Mouse (Mus musculus): ENCODE measurements around the gene Fyn.

Fyn gene

DNA sequence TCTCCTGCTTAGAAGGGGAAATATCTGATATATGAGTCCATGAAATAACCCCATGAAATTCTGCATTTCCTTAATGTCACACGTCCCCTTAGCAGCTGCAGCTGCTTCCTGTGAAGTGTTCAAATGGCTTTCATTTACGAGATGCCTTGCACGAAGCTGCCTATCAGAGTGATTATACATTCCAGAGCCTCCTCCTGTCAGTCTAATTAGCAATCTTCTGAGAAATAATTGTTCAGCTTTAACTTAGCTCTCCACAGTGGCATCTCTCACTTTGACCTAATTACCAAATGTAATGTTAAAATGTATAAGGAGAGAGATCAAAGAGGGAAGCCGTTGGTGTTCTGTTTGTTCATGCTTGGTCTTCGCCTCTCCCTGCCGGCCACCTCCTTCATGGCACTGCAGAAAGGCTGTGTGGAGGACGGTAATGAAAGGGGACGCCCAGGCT is 115.7 kb downstream of the Fyn start:
- DNase-seq = no peak

DNA sequence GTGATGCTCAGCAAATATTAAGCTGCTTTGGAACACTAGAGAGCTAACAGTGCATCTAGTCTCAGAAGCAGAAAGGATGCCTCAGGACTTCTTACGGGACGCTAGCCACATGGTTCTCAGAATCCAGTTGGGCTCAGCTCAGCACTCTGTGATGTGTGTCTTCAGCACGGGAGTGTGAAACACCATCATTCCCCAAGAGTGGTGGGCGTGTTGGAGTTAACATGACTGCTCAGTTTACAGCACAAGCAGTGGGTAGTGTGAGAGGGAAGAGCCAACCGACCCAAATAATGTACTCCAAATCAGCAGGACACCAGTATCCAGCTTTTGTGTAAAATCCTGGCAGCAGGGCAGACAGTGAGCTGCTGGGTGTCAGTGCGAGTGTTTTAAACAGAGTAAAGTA is 116.2 kb downstream of the Fyn start:
- no peak for DNase-seq

DNA sequence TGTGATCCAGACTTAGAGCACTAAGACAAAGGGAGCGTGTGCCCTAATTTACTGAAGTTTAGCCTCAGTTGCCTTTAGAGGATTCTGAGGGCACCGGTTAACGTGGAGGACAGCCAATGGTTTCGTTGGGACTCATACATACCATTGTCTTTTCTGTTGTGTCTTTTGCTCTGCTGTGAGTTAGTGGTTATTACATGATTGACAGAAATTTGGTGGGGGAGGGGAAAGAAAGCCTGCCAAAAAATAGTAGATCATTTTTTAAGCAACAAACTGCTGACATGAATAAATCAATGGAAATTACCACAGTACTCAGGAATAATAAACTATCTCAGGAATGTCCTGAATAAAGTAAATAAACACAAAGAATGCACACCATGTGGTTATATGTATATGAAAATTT is 117.3 kb downstream of the Fyn start:
- DNase-seq = no peak

DNA sequence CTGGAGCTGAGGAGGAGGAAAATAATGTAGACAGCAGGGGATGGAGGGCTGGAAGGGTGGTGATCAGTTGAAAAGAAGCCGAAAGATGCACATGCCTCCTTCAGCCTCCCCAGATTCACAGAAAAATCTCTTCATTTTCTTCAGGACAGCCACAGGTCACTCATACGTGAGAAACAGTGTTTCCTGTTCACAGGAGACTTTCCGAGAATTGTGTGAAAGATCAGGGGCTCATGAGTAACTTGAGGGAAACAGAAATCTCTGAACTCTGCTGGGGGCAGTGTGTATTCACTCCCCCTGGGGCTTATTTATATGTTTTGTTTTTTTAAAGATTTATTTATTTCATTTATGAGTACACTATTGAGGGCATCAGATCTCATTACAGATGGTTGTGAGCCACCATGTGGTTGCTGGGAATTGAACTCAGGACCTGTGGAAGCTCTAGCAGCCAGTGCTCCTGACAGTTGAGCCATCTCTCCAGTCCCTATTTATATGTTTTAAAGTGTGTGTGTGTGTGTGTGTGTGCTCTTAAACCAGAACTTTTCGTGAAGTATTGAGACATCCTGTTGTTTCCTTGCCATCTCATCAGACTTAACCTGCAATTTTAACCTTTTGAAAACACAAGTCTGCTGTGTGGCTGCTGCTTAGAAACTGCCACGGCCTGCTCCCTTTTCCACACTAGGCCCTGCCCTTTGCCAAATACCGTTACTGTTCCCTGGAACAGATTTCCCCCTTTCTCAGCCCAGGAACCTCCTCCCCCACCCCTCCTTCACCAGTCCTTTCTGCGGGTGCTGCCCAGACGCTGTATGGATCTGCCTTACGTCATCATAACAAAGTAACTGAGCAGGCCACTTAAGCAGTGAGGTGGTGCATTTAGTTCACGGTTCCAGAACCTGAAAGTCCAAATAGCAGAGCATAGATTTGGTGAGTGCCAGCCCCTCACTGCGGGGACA is 118.1 kb downstream of the Fyn start:
- DNase-seq = no peak

DNA sequence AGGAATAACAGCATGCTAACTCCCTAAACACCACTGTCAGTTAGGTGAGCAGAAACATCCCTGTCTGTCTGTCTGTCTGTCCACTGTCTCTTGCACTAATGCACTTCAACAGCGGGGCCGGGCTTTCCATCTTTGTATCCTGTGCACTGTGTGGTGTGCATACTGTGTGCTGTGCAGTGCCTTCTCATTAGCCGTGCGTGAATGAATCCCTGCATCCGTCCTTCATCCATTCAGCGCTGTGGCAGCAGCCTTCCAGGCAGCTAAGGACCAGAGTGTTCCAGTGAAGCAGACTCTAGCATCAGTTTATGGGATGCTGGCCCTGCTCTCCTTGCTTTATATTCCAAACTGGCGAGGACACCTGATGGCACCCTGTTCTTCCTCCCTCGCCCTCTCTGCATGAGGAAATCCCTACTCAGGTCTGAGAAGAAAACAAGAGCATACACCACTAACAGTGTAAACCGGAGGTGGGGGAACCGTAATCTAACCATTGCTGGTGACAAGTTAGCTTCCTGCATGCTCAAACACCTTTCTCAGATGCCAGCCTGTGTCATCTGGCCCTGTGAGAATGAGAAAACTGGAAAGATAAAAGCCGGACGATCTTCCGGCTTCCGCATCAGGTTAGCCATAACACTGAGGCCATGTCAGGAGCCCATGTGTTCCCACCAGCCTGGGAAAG is 119.2 kb downstream of the Fyn start:
- DNase-seq = no peak

DNA sequence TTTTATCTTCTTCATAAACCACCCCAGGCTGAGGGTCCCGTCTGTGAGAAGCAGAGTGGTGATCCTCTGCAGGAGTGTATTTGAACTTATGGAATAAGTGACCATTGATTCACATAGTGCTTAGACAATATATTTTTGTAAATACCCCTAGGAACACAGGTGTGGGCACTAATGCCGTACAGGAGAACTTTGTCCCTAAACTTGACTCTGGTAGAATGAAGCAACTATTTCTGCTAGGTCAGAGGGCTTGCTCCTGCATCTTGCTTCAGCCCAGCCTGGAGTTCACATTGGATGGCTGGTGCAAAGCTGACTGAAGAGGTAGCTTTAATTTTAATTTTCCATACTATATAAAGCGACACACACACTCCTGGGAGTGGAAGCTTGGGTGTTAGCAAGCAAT is 119.9 kb downstream of the Fyn start:
- DNase-seq = no peak

DNA sequence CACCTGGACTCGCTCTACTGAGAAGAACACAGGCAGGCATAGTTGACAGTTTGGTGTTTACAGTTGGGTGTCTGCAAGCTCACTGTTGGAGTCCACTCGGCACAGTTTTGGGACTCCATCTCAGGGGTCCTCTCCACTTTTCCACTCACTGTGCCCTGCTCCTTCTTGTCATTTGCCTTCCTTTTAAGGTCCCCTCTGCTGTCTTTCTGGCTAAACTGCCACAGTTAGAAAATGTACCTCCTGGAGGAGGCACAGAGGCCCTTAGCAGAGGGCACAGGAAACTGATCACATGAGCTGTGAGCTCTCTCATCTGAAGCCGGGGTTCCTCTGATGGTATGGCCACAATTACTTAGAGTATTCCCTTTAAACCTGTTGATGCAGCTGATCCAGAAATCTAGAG is 120.3 kb downstream of the Fyn start:
- no peak for DNase-seq

DNA sequence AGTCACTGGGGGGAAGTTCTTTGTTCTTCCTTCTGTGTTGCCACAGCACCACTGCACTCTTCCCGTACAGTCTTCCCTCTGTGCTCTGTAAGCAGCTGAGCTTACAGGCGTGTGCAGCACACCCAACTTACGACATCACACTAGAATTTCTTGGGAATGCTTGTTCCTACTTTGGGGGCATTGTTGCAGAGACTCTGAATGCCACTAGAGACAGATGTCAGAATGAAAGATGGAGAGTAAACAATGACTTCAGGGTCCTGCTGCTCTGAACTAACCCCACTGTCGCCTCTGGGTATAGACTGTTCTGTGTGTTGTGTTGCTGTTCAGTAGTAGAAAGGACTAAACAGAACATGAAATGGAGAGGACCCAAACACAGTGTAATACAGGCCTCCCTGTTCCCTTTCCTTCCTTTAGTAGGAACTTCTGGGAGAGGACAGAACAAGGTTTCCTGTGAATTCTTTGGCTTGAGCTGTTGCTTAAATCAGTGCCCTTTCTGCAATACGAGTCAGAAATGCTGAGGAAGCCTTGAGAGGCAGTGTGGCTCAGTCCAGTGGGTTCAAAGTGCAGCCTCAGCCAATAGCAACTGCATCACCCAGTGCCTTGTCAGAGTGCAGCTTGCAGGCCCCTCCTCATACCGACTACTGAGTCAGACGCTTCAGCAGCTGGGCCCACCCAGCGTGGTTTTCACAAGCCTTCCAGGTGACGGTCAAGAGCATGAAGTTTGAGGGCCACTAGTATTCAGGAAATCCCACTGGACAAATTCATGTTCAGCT is 121.9 kb downstream of the Fyn start:
- DNase-seq = no peak

DNA sequence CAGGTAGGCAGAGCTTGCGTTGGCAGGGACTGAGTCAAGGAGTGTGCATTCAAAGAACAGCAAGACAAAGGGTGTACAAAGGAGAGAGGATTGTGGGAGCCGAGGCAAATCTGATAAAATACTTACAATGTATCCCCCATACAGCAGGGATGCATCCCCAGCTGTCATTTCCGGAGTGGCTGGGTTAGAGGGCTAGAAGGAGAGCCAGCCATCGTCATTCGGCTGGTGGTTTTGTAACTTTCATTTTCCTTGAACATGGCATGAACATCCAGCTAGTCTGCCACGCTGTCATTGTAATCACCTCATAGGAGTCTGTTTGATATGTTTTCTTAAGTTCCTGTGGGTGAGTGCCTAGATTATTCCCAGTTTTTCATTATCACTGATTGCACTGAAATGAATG is 123.5 kb downstream of the Fyn start:
- DNase-seq = no peak

DNA sequence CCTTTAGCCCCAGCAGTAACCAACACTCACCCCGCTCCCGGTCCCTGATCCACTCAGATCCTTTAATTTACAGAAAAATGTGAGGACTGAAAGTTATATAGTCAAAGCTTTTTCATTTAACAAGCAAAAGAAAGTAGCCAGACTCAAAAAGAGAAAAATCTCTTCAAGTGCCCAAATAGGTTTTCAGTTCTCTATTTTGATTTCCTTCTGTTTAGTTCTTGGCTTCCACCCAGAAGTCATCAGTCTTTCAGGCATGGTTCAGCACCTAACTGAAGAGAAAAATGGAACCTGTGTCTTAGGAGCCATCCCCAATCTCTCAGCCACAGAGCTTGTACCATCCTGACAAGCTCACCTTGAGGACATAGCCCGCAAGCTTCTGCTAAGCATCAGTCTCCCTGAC is 124.4 kb downstream of the Fyn start:
- DNase-seq = no peak

DNA sequence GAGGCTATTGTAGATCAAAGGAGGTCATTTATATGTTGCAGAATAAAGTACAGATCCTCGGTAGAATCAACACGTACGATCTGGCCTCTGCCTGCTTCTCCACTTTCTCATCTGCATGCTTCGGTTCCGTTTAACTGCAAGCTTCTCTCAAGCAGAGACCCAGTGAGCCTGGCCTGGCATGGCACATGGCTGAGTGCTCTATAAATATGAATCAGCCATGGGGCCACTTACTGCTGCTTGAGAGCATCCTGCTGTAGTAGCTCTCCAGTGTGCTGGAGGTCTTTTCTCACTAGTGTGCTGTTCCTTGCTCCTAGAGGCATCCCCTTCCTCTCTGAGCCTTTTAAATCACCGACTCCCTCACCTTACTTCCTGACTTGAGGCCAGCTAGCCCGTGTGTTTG is 130.0 kb downstream of the Fyn start:
- no peak for DNase-seq

DNA sequence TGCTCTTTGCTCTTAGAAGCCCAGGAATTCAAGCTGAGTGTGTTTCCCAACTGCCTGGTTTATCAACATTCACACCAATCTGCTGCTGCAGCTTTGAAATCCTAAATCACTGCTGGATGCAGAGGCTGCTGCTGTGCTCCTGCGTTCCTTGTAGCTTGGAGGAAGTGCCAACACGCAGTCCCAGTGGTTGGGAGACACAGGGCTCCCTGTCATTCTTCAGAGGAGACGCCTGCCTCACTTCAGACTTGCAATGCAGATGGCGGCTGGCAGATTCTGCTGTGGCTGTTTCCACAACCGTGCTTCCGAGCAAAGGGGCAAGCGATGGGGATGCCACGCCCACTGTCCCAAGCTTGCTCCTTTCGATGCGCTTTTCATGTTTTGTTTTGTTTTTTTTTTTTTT is 132.9 kb downstream of the Fyn start:
- no peak for DNase-seq

DNA sequence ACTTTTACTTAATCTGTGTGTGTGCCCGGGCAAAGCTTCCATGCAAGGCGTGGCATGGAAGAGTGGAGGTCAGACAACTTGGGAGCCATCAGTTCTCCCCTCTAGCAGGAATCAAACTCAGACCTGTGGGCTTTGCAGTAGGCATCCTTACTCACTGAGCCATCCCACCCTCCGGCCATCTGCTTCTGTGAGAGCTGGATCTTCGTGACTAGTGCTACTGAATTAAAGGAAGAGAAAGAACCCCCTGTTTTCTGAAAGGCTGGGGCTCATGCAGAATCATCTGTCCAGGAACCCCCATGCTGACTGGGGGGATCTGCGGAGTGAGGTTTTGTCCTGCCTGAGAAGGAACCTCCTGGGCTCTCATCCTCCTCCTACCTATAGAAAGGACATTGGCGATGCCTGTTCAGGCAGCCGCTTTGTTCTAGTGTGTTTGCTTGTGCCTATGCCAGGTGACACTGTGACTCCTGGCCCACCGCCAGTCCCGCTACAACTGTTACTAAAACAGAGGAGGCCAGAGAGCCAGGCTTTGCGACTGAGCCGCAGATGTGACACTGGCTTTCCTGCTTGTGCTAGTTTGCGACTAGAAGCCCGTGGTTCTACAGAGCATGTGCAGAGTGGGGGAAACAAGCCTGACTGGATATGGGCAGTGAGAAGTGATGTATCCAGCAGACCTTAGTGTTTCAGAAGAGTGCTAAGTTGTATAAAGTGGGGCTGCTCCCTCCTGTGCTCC is 133.5 kb downstream of the Fyn start:
- DNase-seq = peak; percentile 53 to 55

DNA sequence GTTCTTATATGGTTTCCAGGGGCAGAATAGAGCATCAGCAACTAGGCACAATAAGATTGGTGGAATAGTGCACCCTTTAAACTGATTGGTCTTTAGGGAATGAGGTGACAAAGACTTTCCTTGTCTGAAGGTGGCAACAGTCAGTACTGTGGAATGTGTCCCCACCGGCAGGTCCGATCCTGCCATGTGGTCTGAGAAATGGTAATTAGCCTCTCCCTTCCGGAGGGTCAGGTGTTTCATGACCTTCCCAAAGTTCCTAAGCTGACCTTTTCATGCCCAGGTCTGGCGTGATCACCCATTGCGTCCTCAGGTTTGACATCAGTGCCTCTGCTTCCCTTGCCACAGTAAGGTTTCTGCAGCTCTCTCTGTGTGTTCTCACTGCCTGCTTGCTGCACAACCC is 134.7 kb downstream of the Fyn start:
- no peak for DNase-seq

DNA sequence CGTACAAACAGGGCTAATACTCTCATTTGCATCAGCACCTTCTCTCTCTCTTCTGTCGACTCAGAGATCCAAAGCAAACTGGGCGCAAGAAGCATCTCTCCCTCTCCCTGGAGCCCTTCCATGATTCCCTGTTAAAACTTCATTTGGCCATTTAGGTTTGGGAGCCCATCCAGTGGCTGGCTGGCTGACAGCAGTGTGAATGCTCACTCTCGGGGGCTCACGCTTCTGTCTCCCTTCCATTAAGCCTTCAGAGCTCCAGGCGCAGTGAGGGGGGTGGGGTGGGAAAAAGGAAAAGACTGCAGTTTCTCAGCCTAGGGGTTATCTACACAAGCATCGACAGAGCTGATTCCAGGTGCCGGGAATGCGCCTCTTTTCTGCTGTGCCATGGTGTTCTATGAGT is 136.4 kb downstream of the Fyn start:
- DNase-seq = no peak

DNA sequence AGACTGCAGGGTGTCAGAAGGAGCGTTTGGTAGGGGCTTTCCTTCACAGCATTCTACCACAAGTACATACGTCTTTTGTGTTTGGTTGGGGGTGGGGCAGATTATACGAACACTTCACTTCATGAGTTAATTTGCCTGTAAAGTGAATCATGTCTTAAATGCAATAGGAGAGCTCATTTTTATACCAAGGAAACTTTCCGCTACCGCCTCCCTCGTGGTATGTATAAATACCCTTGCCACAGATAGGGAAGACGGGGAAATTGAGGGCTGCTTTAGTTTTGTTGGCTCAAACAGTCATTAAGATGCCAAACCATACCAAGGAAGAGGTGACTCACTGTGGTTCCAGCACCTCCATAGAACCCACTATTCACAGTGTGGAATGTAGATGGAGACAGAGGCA is 137.0 kb downstream of the Fyn start:
- DNase-seq = no peak

DNA sequence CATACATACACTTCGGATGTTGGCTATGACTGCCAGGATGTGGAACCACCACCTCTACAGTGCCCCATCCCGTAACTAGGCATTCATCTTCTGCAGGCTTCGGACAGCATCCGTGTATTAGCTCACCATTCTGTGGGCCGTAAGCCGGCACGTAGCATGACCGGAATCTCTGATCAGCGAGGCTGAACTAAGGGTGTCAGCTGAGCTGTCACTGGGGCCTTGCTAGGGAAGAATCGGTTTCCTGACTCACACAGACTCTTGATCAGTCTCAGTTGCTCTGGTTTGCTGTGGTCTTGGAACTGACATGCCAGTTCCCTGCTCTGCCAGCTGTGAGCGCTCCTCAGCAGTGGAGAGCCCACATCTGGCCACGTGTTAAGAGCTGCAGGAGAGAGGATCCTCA is 137.7 kb downstream of the Fyn start:
- no peak for DNase-seq

DNA sequence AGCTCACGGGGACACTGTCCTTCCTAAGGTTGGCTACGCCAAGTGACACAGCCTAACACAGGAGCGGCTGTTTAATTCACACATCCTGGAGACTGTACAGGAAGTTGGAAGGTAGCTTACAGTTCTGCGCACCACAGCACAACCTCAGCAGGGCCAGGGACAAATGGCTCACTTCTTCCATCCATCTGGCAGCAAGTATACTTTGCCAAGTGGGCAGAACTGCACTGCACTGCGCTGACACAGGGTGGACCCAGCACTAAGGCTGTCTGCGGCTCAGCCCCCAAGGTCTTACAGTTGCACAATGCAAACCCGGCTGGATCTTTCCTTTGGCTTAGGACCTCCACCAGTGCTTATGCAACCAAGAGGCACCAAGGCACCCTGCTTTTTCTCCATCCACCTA is 138.2 kb downstream of the Fyn start:
- DNase-seq = no peak

DNA sequence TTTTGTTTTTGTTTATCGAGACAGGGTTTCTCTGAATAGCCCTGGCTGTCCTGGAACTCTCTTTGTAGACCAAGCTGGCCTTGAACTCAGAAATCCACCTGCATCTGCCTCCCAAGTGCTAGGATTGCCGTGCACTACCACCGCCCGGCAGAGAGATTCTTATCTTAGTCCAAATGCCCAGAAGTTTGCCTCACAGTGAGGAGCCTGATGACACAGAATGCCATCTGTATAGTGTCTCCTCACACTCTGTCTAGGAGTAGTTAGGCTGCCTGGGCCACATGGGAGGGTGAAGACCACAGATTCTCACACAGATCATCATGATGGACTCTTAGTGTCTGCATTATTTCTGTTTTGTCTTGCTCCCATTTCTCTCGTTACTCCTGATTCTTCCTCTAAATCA is 140.1 kb downstream of the Fyn start:
- no peak for DNase-seq

DNA sequence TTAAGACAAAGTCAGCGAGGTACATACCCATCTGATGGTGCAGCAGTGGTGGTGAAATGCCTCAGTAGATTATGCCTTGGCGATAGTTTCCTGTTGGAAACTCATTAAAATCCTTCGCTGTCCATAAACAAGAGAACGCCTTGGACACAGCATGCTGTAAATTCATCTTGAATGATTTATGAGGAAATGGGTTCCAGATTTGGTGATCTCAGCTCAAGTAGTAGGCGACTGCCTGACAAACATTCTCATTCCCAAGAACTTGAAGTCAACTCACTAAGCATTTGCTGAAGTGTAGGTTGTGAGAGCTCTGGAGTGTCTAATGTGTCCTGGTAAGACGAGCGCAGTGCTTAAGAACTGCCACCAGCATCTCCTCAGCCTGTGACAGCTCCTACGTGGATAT is 141.3 kb downstream of the Fyn start:
- DNase-seq = no peak

DNA sequence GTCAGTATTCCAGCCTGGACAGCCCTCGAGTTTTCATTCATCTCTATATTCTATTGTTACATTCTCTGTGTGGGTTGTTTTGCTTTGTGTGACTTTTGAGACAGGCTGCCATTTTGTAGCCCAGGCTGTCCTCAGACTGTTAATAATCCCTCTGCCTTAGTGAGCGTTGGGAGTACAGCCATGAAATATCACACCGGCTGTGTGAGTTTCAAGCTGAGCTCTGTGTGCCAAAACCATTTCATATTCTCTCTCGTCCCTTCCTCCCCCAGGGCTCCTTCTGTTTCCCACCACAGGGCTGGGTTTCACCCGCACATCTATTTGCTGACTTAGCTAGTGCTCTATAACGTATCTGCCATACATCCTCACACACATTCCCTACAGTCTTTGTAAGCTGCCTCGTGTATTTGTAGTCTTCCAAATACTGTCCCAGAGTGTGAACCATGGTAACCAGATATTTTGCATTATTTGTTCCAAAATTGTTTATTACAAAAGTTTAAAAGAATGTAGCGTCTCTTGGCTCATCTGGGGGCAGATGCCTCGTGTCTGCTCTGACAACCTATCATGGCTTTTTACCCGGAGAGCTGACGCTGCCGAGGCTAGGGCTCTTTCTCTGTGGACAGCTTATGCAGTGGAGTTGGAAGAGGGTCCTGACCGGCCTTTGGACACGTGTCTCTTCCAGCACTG is 144.1 kb downstream of the Fyn start:
- no peak for DNase-seq

DNA sequence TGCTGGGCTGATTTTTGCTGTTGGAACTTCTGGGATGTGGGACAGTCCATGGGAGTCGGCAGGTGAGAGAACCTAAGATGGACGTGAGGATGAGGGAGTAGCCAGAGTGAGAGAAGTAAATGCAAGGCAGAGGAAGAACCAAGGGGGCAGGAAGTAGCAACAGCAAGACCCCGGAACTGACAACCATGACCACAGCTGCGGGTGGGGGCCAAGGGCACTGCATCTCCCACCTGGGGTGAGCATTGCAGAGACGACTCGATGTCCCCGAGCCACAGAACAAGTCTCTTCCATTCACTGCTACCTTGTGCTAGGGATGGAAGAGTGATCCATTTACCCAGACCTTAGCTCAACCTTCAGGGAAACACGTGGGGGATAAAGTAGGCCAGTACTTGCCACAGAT is 146.3 kb downstream of the Fyn start:
- no peak for DNase-seq

All from kidney, adult 8-10 months (tissue).